Mouse (Mus musculus): ENCODE results near the gene Lmo3. TPM values are rescaled to one million over a fixed set of nuclear protein-coding genes. Genes with fewer than 3 reads are reported as not detected.

Gene Lmo3
- total and polyA plus RNA-seq, 2 experiments, result not detected

- no peak for DNase-seq (ENCODE audit: extremely low read depth, low read depth, low spot score)
- 90% methylated on average over 1 of the region's 1 CpGs for WGBS
- Histone ChIP-seq H3K27ac (replicated peaks; ENCODE audit: insufficient read depth, low read depth, low read length) (no peak overlapping the region), H3K36me3 (ENCODE audit: control insufficient read depth, insufficient read depth, low read length) (no peaks in the 10 kb centered on the region), H3K9ac (ENCODE audit: low read depth, low read length) (no peak overlapping the region), H3K79me2 (ENCODE audit: control insufficient read depth, insufficient read depth, low read length) (no peaks in the 10 kb centered on the region), H3K4me3 (ENCODE audit: insufficient read depth, low read depth, low read length) (no peak overlapping the region), H3K27me3 (ENCODE audit: control insufficient read depth, insufficient read depth, low read length) (no peaks in the 10 kb centered on the region), H3K4me1 (ENCODE audit: control insufficient read depth, insufficient read depth, low read length) (no peaks in the 10 kb centered on the region)
- no peak for TF ChIP-seq POLR2A (IDR thresholded peaks at IDR 0.05; ENCODE audit: extremely low read depth, insufficient read depth, low read length)
- no peak for TF ChIP-seq CTCF (IDR thresholded peaks at IDR 0.05; ENCODE audit: low read depth, low read length)
Measured at GRCm38 (mm10) chr6:138398836-138399235, 182.9 kb downstream of the Lmo3 start.

DNA sequence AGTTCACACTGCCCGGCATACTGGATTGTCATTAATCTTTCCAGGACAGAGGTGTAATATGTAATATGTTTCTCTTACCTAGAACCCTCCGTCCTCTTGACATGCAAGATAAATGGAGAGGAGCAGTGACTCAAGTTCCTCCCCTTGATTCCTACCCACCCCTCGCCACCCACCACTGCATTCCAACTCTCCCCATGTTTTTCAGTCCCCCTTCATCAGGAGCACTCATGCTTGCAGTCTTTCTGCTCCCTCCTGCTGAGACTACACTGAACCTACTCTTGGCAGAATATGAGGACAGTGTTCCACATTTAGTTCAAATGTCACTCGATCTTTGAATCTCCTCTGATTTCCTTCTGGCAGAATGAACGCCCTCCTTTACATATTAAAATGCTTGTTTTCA lies 190.7 kb downstream of the Lmo3 start:
- H3K4me3 ChIP-seq (ENCODE audit: insufficient read depth, low read depth, low read length), result no peak overlapping the region
- H3K27me3 ChIP-seq (ENCODE audit: control insufficient read depth, insufficient read depth, low read length), result no peaks in the 10 kb centered on the region
- DNase-seq (ENCODE audit: extremely low read depth, low read depth, low spot score), result no peak
- no peaks in the 10 kb centered on the region for H3K36me3 ChIP-seq (ENCODE audit: control insufficient read depth, insufficient read depth, low read length)
- no peaks in the 10 kb centered on the region for H3K4me1 ChIP-seq (ENCODE audit: control insufficient read depth, insufficient read depth, low read length)
- TF ChIP-seq CTCF (IDR thresholded peaks at IDR 0.05; ENCODE audit: low read depth, low read length) (no peak), POLR2A (IDR thresholded peaks at IDR 0.05; ENCODE audit: extremely low read depth, insufficient read depth, low read length) (no peak)
- H3K27ac ChIP-seq (replicated peaks; ENCODE audit: insufficient read depth, low read depth, low read length), result no peak overlapping the region
- no peak overlapping the region for H3K9ac ChIP-seq (ENCODE audit: low read depth, low read length)
- 80% methylated on average over 5 of the region's 5 CpGs for WGBS
- no peaks in the 10 kb centered on the region for H3K79me2 ChIP-seq (ENCODE audit: control insufficient read depth, insufficient read depth, low read length)

GRCm38 (mm10) chr6:138388168-138388936 lies 193.4 kb downstream of the Lmo3 start:
- TF ChIP-seq CTCF (IDR thresholded peaks at IDR 0.05; ENCODE audit: low read depth, low read length) (no peak), POLR2A (IDR thresholded peaks at IDR 0.05; ENCODE audit: extremely low read depth, insufficient read depth, low read length) (no peak)
- H3K36me3 ChIP-seq (ENCODE audit: control insufficient read depth, insufficient read depth, low read length), result no peaks in the 10 kb centered on the region
- no peak for DNase-seq (ENCODE audit: extremely low read depth, low read depth, low spot score)
- no peak overlapping the region for H3K9ac ChIP-seq (ENCODE audit: low read depth, low read length)
- no peaks in the 10 kb centered on the region for H3K27me3 ChIP-seq (ENCODE audit: control insufficient read depth, insufficient read depth, low read length)
- 90% methylated on average over 18 of the region's 18 CpGs for WGBS
- H3K79me2 ChIP-seq (ENCODE audit: control insufficient read depth, insufficient read depth, low read length), result no peaks in the 10 kb centered on the region
- H3K4me1 ChIP-seq (ENCODE audit: control insufficient read depth, insufficient read depth, low read length), result no peaks in the 10 kb centered on the region
- no peak overlapping the region for H3K4me3 ChIP-seq (ENCODE audit: insufficient read depth, low read depth, low read length)
- no peak overlapping the region for H3K27ac ChIP-seq (replicated peaks; ENCODE audit: insufficient read depth, low read depth, low read length)

- Histone ChIP-seq H3K79me2 (ENCODE audit: control insufficient read depth, insufficient read depth, low read length) (no peaks in the 10 kb centered on the region), H3K36me3 (ENCODE audit: control insufficient read depth, insufficient read depth, low read length) (no peaks in the 10 kb centered on the region), H3K27ac (replicated peaks; ENCODE audit: insufficient read depth, low read depth, low read length) (no peak overlapping the region), H3K4me1 (ENCODE audit: control insufficient read depth, insufficient read depth, low read length) (no peaks in the 10 kb centered on the region), H3K9ac (ENCODE audit: low read depth, low read length) (no peak overlapping the region), H3K4me3 (ENCODE audit: insufficient read depth, low read depth, low read length) (no peak overlapping the region), H3K27me3 (ENCODE audit: control insufficient read depth, insufficient read depth, low read length) (no peaks in the 10 kb centered on the region)
- WGBS, result 87% methylated on average over 1 of the region's 1 CpGs
- no peak for DNase-seq (ENCODE audit: extremely low read depth, low read depth, low spot score)
- TF ChIP-seq CTCF (IDR thresholded peaks at IDR 0.05; ENCODE audit: low read depth, low read length), result no peak
- TF ChIP-seq POLR2A (IDR thresholded peaks at IDR 0.05; ENCODE audit: extremely low read depth, insufficient read depth, low read length), result no peak
Measured at GRCm38 (mm10) chr6:138383208-138383607, 198.6 kb downstream of the Lmo3 start.

- H3K27me3 ChIP-seq (ENCODE audit: control insufficient read depth, insufficient read depth, low read length), result no peaks in the 10 kb centered on the region
- H3K27ac ChIP-seq (replicated peaks; ENCODE audit: insufficient read depth, low read depth, low read length), result no peak overlapping the region
- DNase-seq (ENCODE audit: extremely low read depth, low read depth, low spot score), result no peak
- no peaks in the 10 kb centered on the region for H3K4me1 ChIP-seq (ENCODE audit: control insufficient read depth, insufficient read depth, low read length)
- H3K9ac ChIP-seq (ENCODE audit: low read depth, low read length), result no peak overlapping the region
- H3K36me3 ChIP-seq (ENCODE audit: control insufficient read depth, insufficient read depth, low read length), result no peaks in the 10 kb centered on the region
- 83% methylated on average over 2 of the region's 2 CpGs for WGBS
- TF ChIP-seq POLR2A (IDR thresholded peaks at IDR 0.05; ENCODE audit: extremely low read depth, insufficient read depth, low read length), result no peak
- no peaks in the 10 kb centered on the region for H3K79me2 ChIP-seq (ENCODE audit: control insufficient read depth, insufficient read depth, low read length)
- H3K4me3 ChIP-seq (ENCODE audit: insufficient read depth, low read depth, low read length), result no peak overlapping the region
Measured at GRCm38 (mm10) chr6:138371176-138371575, 210.6 kb downstream of the Lmo3 start.

DNA sequence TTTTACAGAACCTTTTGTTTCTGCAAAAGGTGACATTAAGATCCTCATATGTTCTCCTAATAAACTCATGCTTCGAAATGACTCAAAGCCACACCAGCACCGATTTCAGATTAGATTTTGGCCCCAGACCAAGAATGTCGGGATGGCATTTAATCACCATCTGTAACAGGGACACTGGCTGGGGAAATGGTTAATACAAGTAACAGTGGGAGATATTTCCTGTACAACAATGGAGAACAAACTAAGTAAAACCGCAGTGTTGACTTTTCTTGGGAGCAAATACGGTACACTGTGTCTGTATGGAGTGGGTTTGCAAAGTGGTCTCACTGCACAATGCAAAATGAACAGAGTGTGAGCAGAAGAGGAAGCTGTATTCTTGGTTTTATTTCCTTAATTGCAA lies 217.7 kb downstream of the Lmo3 start:
- no peaks in the 10 kb centered on the region for H3K79me2 ChIP-seq (ENCODE audit: control insufficient read depth, insufficient read depth, low read length)
- H3K4me1 ChIP-seq (ENCODE audit: control insufficient read depth, insufficient read depth, low read length), result no peaks in the 10 kb centered on the region
- H3K4me3 ChIP-seq (ENCODE audit: insufficient read depth, low read depth, low read length), result no peak overlapping the region
- H3K27me3 ChIP-seq (ENCODE audit: control insufficient read depth, insufficient read depth, low read length), result no peaks in the 10 kb centered on the region
- H3K27ac ChIP-seq (replicated peaks; ENCODE audit: insufficient read depth, low read depth, low read length), result no peak overlapping the region
- DNase-seq (ENCODE audit: extremely low read depth, low read depth, low spot score), result no peak
- TF ChIP-seq POLR2A (IDR thresholded peaks at IDR 0.05; ENCODE audit: extremely low read depth, insufficient read depth, low read length) (no peak), CTCF (IDR thresholded peaks at IDR 0.05; ENCODE audit: low read depth, low read length) (no peak)
- H3K9ac ChIP-seq (ENCODE audit: low read depth, low read length), result no peak overlapping the region
- 62% methylated on average over 5 of the region's 5 CpGs for WGBS
- H3K36me3 ChIP-seq (ENCODE audit: control insufficient read depth, insufficient read depth, low read length), result no peaks in the 10 kb centered on the region

Data from liver, adult 2 months (tissue).